Mouse (Mus musculus): Measurements from ENCODE around the gene Wipf3. TPM values are rescaled to one million over a fixed set of nuclear protein-coding genes. Genes with fewer than 3 reads are reported as not detected.

Gene Wipf3
- polyA plus RNA-seq, 1 experiment from 2014 or later = 1.9 TPM

DNA sequence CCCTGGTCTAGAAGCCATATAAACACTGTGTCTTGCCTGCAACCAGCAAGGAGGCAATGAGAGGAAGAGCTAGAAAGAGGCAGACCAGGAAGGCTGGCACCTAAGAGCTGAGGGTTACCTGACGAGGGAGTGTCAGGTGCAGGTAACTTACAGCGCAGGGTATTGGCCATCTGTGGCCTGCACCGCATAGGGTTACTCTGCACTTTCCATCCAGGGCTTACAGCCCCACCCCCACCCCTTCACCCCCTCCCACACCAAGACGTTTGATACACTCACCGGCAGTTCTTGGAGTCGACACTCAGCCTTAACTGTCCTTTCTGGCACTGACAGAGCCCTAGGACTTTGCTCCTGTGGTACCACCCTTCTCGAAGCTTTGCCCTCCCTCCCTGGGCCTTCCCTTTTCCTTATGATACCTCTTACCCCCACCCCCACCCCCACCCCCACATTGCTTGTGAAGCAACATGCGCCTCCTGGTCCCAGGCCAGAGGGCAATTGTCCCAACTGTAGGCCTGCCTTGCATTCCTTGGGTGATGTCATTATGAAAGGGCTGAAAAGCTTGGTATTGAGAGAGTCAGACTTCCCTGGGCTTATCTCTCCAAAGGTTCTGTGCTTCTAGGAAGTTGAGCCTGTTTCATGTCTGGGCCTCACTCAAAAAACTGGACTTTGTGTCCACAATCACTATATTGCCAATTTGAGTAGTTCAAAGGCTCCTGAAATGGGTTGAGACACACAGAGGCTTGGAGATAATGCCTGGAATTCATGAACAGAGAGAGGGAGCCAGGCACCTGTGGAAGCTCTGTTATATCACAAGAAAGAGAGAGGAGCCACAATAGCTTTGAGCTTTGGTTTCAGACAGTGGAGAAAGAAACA is 43.7 kb downstream of the Wipf3 start:
- DNase-seq = no peak
- no peak for TF ChIP-seq CTCF (IDR thresholded peaks at IDR 0.05; ENCODE audit: low read depth)
- WGBS = 55% methylated on average over 8 of the region's 8 CpGs
- Histone ChIP-seq H3K4me1 (ENCODE audit: insufficient read depth) (no peaks in the 10 kb centered on the region), H3K9me3 (ENCODE audit: low read depth, low read length) (no peaks in the 10 kb centered on the region), H3K36me3 (ENCODE audit: insufficient read depth) (no peaks in the 10 kb centered on the region), H3K4me2 (no peak overlapping the region), H3K9ac (no peak overlapping the region), H3K4me3 (ENCODE audit: low read depth, low read length) (no peak overlapping the region), H3K27ac (ENCODE audit: low read depth) (no peak overlapping the region), H3K27me3 (ENCODE audit: insufficient read depth, low read length) (no peaks in the 10 kb centered on the region)
- no peak for ATAC-seq (ENCODE audit: insufficient read depth)

DNA sequence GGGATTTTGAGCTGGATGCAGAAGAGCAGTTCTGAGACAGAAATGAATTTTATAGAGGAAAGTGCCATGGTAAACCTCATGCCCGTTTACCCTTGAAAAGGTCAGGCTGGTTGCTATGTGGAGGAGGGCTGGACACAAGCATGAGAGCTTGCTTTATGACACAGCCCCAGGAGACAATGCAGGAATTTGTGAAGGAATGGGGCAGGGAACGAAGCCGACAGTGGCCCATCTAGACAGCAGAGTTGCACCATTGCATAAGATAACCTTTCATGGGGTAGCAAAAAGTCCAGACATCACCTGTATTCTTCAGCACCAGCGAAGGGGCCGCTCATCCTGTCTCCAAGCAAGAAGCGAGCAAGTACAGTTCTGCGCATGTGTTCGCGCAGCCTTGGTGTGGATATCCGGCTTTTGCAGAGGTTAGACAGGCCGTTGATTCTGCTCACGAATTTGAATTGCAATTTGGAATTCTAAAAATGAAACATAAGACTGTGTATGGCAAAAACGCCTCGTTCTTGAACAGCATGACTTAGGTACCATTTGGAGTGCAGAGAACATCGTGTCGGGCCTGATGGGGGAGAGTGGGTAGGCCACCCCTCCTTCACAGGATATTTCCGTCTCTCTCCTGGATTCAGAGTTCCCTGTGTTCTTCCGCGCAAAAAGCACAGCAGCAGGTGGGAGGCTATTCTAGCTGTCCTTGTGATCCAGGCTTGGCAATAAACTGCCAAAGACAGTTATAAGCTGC is 46.7 kb downstream of the Wipf3 start:
- Histone ChIP-seq H3K36me3 (ENCODE audit: insufficient read depth) (no peaks in the 10 kb centered on the region), H3K4me1 (ENCODE audit: insufficient read depth) (no peaks in the 10 kb centered on the region), H3K27ac (ENCODE audit: low read depth) (no peak overlapping the region), H3K9me3 (ENCODE audit: low read depth, low read length) (no peaks in the 10 kb centered on the region), H3K27me3 (ENCODE audit: insufficient read depth, low read length) (no peaks in the 10 kb centered on the region), H3K4me2 (no peak overlapping the region), H3K4me3 (ENCODE audit: low read depth, low read length) (no peak overlapping the region), H3K9ac (no peak overlapping the region)
- ATAC-seq (ENCODE audit: insufficient read depth) (no peak), DNase-seq (no peak)
- WGBS = 83% methylated on average over 19 of the region's 19 CpGs
- no peak for TF ChIP-seq CTCF (IDR thresholded peaks at IDR 0.05; ENCODE audit: low read depth)

- Histone ChIP-seq H3K27me3 (ENCODE audit: insufficient read depth, low read length) (no peaks in the 10 kb centered on the region), H3K4me1 (ENCODE audit: insufficient read depth) (no peaks in the 10 kb centered on the region), H3K27ac (ENCODE audit: low read depth) (no peak overlapping the region), H3K4me2 (no peak overlapping the region), H3K9me3 (ENCODE audit: low read depth, low read length) (no peaks in the 10 kb centered on the region), H3K4me3 (ENCODE audit: low read depth, low read length) (no peak overlapping the region), H3K9ac (no peak overlapping the region), H3K36me3 (ENCODE audit: insufficient read depth) (no peaks in the 10 kb centered on the region)
- DNase-seq (peak; percentile 48), ATAC-seq (ENCODE audit: insufficient read depth) (no peak)
- TF ChIP-seq CTCF (IDR thresholded peaks at IDR 0.05; ENCODE audit: low read depth) = peak; percentile 47
- WGBS = 68% methylated on average over 5 of the region's 5 CpGs
These were observed 49.4 kb downstream of the Wipf3 start for GRCm38 (mm10) chr6:54478646-54479324.

DNA sequence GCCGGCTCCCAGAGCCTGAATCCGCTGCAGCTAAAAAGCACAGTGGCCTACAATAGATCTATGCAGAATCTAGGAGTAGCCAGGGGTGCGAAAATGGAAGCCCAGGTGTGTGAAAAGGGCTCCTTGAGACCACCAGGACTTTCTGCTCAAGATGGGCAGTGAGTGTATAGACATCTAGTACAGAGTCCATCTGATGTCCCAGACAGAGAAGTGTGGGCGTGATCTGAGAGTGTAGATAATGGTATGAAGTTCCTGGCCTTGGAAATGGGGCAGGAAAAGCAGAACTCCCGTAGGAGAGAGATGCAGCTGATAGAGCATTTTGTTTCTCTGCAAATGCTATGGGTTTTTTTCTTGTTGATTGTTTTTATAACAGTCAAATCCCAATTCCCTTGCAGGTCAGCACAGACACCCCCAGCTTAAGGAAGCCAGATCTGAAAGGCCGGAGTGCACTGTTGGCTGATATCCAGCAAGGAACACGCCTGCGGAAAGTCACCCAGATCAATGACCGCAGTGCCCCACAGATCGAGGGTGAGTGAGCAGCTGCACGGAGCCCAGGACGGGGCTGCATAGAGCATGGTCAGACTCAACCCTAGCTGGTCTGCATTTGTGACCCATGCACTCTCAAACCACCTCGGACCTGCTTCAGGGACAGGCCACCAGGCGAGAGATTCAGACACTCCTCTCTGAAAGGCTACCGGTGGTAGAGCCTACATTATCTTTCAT is 52.1 kb downstream of the Wipf3 start:
- no peak for ATAC-seq (ENCODE audit: insufficient read depth)
- no peak overlapping the region for H3K9ac ChIP-seq
- TF ChIP-seq CTCF (IDR thresholded peaks at IDR 0.05; ENCODE audit: low read depth) = no peak
- H3K4me3 ChIP-seq (ENCODE audit: low read depth, low read length) = no peak overlapping the region
- peaks cover 13% of the 10 kb centered on the region for H3K27me3 ChIP-seq (ENCODE audit: insufficient read depth, low read length)
- no peaks in the 10 kb centered on the region for H3K36me3 ChIP-seq (ENCODE audit: insufficient read depth)
- DNase-seq = no peak
- no peak overlapping the region for H3K4me2 ChIP-seq
- H3K9me3 ChIP-seq (ENCODE audit: low read depth, low read length) = no peaks in the 10 kb centered on the region
- WGBS = 76% methylated on average over 15 of the region's 15 CpGs
- H3K27ac ChIP-seq (ENCODE audit: low read depth) = no peak overlapping the region
- H3K4me1 ChIP-seq (ENCODE audit: insufficient read depth) = no peaks in the 10 kb centered on the region

DNA sequence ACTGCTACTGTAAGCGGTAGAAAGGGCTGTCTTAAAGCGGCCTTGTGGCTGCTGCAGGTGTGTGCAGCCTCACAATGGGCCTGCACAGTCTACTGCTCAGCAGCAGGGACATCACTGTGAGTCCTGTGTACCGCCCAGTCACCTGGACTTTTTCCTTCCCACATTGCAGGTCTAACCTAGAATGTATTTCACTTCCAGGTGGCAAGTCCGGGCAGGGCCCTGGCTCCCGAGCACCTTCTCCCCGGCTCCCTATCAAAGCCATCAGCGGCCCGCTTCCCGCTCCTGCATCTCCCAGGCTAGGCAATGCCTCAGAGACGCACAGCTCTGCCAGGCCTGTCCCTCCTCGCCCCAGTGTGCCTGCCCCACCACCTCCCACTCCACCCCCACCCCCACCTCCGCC is 55.6 kb downstream of the Wipf3 start:
- 17% methylated on average over 12 of the region's 12 CpGs for WGBS
- no peaks in the 10 kb centered on the region for H3K4me1 ChIP-seq (ENCODE audit: insufficient read depth)
- H3K4me3 ChIP-seq (ENCODE audit: low read depth, low read length) = peak overlapping the region; percentile 22; the same call in 1 of the 2 replicates
- no peaks in the 10 kb centered on the region for H3K36me3 ChIP-seq (ENCODE audit: insufficient read depth)
- H3K27ac ChIP-seq (ENCODE audit: low read depth) = no peak overlapping the region; the same call in 1 of the 2 replicates
- H3K4me2 ChIP-seq = peak overlapping the region; percentile 57
- H3K27me3 ChIP-seq (ENCODE audit: insufficient read depth, low read length) = peaks cover 13% of the 10 kb centered on the region
- peak; percentile 61 for ATAC-seq (ENCODE audit: insufficient read depth)
- no peaks in the 10 kb centered on the region for H3K9me3 ChIP-seq (ENCODE audit: low read depth, low read length)
- 0 out of 2 replicates have a peak overlapping the region, but pooled peaks have one; percentile 23 for H3K9ac ChIP-seq
- TF ChIP-seq CTCF (IDR thresholded peaks at IDR 0.05; ENCODE audit: low read depth) = no peak
- DNase-seq = no peak

GRCm38 (mm10) chr6:54485435-54485901 is 56.1 kb downstream of the Wipf3 start:
- no peaks in the 10 kb centered on the region for H3K9me3 ChIP-seq (ENCODE audit: low read depth, low read length)
- H3K27me3 ChIP-seq (ENCODE audit: insufficient read depth, low read length) = peaks cover 13% of the 10 kb centered on the region
- no peak for TF ChIP-seq CTCF (IDR thresholded peaks at IDR 0.05; ENCODE audit: low read depth)
- ATAC-seq (ENCODE audit: insufficient read depth) (peak; percentile 73), DNase-seq (no peak)
- 0 out of 2 replicates have a peak overlapping the region, but pooled peaks have one; percentile 23 for H3K9ac ChIP-seq
- H3K27ac ChIP-seq (ENCODE audit: low read depth) = 0 out of 2 replicates have a peak overlapping the region, but pooled peaks have one; percentile 3
- WGBS = 5% methylated on average over 23 of the region's 25 CpGs
- peak overlapping the region; percentile 57 for H3K4me2 ChIP-seq
- H3K36me3 ChIP-seq (ENCODE audit: insufficient read depth) = no peaks in the 10 kb centered on the region
- H3K4me1 ChIP-seq (ENCODE audit: insufficient read depth) = no peaks in the 10 kb centered on the region
- H3K4me3 ChIP-seq (ENCODE audit: low read depth, low read length) = peak overlapping the region; percentile 22
